Mouse (Mus musculus) liver, postnatal 0 days (tissue): ENCODE data around the gene Riox1. TPM values are rescaled to one million over a fixed set of nuclear protein-coding genes. Genes with fewer than 3 reads are reported as not detected.
"Not testable (repeated sequence)": the region's sequence is repeated elsewhere in the genome, so short reads cannot be mapped to it uniquely, and the experiment has no call there.

ENCODE experiments used
- ATAC-seq: fragments of 200-750 bp; cut with Nextera tagmentation; 2 replicates; pipeline ENCODE4 v1.8.0; 2017; ENCODE audit warnings: mild to moderate bottlenecking, moderate library complexity
- DNase-seq: peaks from one replicate; pipeline ENCODE4 v3.0.0-alpha.2; 2016
- H3K27ac ChIP-seq: fragments of 300-500 bp; sonication (generic); 2 replicates; pipeline ENCODE4 v1.5.1; 2014; ENCODE audit warnings: antibody characterized with exemption, moderate library complexity, mild to moderate bottlenecking, low read depth
- H3K27me3 ChIP-seq: fragments of 300-500 bp; sonication (generic); 2 replicates; pipeline ENCODE4 v1.6.1; 2014; ENCODE audit warnings: low read length, control low read depth, mixed read lengths; ENCODE audit not compliant: insufficient read depth
- H3K36me3 ChIP-seq: fragments of 300-500 bp; sonication (generic); replicated peaks from 2 replicates; pipeline ENCODE4 v1.6.1; 2014; ENCODE audit warnings: mild to moderate bottlenecking, control low read depth, low read length, moderate library complexity, mixed read lengths; ENCODE audit not compliant: insufficient read depth
- H3K4me1 ChIP-seq: fragments of 300-500 bp; sonication (generic); 2 replicates; pipeline ENCODE4 v1.6.1; 2014; ENCODE audit warnings: antibody characterized with exemption, mild to moderate bottlenecking, control low read depth; ENCODE audit not compliant: insufficient read depth
- H3K4me2 ChIP-seq: fragments of 300-500 bp; sonication (generic); 2 replicates; pipeline ENCODE4 v1.6.1; 2014; ENCODE audit warnings: low read depth, mild to moderate bottlenecking, low read length, moderate library complexity, mixed read lengths
- H3K4me3 ChIP-seq: fragments of 300-500 bp; sonication (generic); 2 replicates; pipeline ENCODE4 v1.5.1; 2014; ENCODE audit warnings: low read depth, low read length
- H3K9ac ChIP-seq: fragments of 300-500 bp; sonication (generic); replicated peaks from 2 replicates; pipeline ENCODE4 v1.6.1; 2014; ENCODE audit warnings: mild to moderate bottlenecking, moderate library complexity
- H3K9me3 ChIP-seq: fragments of 300-500 bp; sonication (generic); 2 replicates; pipeline ENCODE4 v1.6.1; 2016; ENCODE audit warnings: mild to moderate bottlenecking, control low read depth, low read length, mixed read lengths
- CTCF ChIP-seq: sonication (generic); IDR thresholded peaks from 2 replicates; pipeline ENCODE4 v1.5.1; 2016; ENCODE audit warnings: antibody characterized with exemption, low read depth
- EP300 ChIP-seq: IDR thresholded peaks from 2 replicates; pipeline ENCODE4 v1.6.1; 2016; ENCODE audit warnings: antibody characterized with exemption, low read depth, mild to moderate bottlenecking
- WGBS: fragments of 180-500 bp; shearing (Covaris S2); extraction: QIAGEN DNeasy Blood & Tissue Kit; methylation state at CpG from one replicate; pipeline ENCODE4 v1.1.7; 2014; ENCODE audit not compliant: insufficient replicate concordance; 5-methylcytosine and 5-hydroxymethylcytosine counted together
- polyA plus RNA-seq: library from polyadenylated mRNA; unstranded; fragments of >200 nt; fragmentation: Nextera tagmentation; extraction: Ambion mirVana; gene quantifications from 2 replicates; pipeline ENCODE4 v1.2.1, GENCODE M21; 2015

Riox1 gene
- polyA plus RNA-seq, 1 experiment from 2014 or later: 6.2 TPM

GRCm38 (mm10) chr12:83926061-83926460 lies 24.3 kb upstream of the Riox1 start:
- Histone ChIP-seq H3K27ac (no peak overlapping the region), H3K36me3 (no peaks in the 10 kb centered on the region), H3K27me3 (no peaks in the 10 kb centered on the region), H3K9ac (no peak overlapping the region), H3K9me3 (no peaks in the 10 kb centered on the region), H3K4me1 (peaks cover 37% of the 10 kb centered on the region), H3K4me2 (no peak overlapping the region), H3K4me3 (no peak overlapping the region)
- DNase-seq (no peak), ATAC-seq (no peak)
- 73% methylated on average over 2 of the region's 2 CpGs for WGBS
- TF ChIP-seq CTCF (no peak), EP300 (no peak)

- no peak for DNase-seq
- TF ChIP-seq CTCF (no peak), EP300 (no peak)
- H3K27ac ChIP-seq: peak overlapping the region; percentile 29; the same call in 1 of the 2 replicates
- no peaks in the 10 kb centered on the region for H3K27me3 ChIP-seq
- H3K4me3 ChIP-seq: no peak overlapping the region
- peaks cover 37% of the 10 kb centered on the region for H3K4me1 ChIP-seq
- 34% methylated on average over 4 of the region's 4 CpGs for WGBS
- H3K36me3 ChIP-seq: no peaks in the 10 kb centered on the region
- peak overlapping the region; percentile 2; the same call in 1 of the 2 replicates for H3K4me2 ChIP-seq
- H3K9me3 ChIP-seq: no peaks in the 10 kb centered on the region
- H3K9ac ChIP-seq: no peak overlapping the region
- ATAC-seq: no peak
Observed at GRCm38 (mm10) chr12:83927747-83928146, 22.7 kb upstream of the Riox1 start.

GRCm38 (mm10) chr12:83929186-83929804 lies 21.1 kb upstream of the Riox1 start:
- Histone ChIP-seq H3K4me2 (0 out of 2 replicates have a peak overlapping the region, but pooled peaks have one; percentile 13), H3K36me3 (no peaks in the 10 kb centered on the region), H3K4me1 (peaks cover 28% of the 10 kb centered on the region), H3K27ac (peak overlapping the region; percentile 55), H3K27me3 (no peaks in the 10 kb centered on the region), H3K9ac (0 out of 2 replicates have a peak overlapping the region, but pooled peaks have one; percentile 6), H3K4me3 (no peak overlapping the region), H3K9me3 (no peaks in the 10 kb centered on the region)
- WGBS: 15% methylated on average over 2 of the region's 2 CpGs
- TF ChIP-seq CTCF (no peak), EP300 (peak; percentile 48; the same call in 1 of the 2 replicates)
- DNase-seq (no peak), ATAC-seq (no peak)

GRCm38 (mm10) chr12:83937600-83937999 lies 12.8 kb upstream of the Riox1 start:
- H3K36me3 ChIP-seq: no peaks in the 10 kb centered on the region
- no peak for TF ChIP-seq EP300
- TF ChIP-seq CTCF: peak; percentile 45
- H3K4me2 ChIP-seq: no peak overlapping the region
- DNase-seq (no peak), ATAC-seq (no peak)
- H3K27ac ChIP-seq: no peak overlapping the region
- no peaks in the 10 kb centered on the region for H3K27me3 ChIP-seq
- 67% methylated on average over 10 of the region's 10 CpGs for WGBS
- H3K9ac ChIP-seq: no peak overlapping the region
- no peak overlapping the region for H3K4me3 ChIP-seq
- H3K9me3 ChIP-seq: no peaks in the 10 kb centered on the region
- H3K4me1 ChIP-seq: peaks cover 12% of the 10 kb centered on the region

GRCm38 (mm10) chr12:83938592-83938991 lies 11.8 kb upstream of the Riox1 start:
- not testable (repeated sequence) for H3K4me2 ChIP-seq, DNase-seq, H3K27me3 ChIP-seq, ATAC-seq, H3K36me3 ChIP-seq, H3K9ac ChIP-seq, H3K9me3 ChIP-seq, H3K4me3 ChIP-seq, H3K27ac ChIP-seq
- H3K4me1 ChIP-seq: peaks cover 12% of the 10 kb centered on the region
- WGBS: 50% methylated on average over 1 of the region's 1 CpGs

GRCm38 (mm10) chr12:83939332-83939731 lies 11.1 kb upstream of the Riox1 start:
- Histone ChIP-seq H3K4me3 (no peak overlapping the region), H3K9me3 (no peaks in the 10 kb centered on the region), H3K27ac (peak overlapping the region; percentile 34; the same call in 1 of the 2 replicates), H3K4me2 (no peak overlapping the region), H3K36me3 (no peaks in the 10 kb centered on the region), H3K27me3 (no peaks in the 10 kb centered on the region), H3K4me1 (peaks cover 12% of the 10 kb centered on the region), H3K9ac (no peak overlapping the region)
- WGBS: 70% methylated on average over 2 of the region's 2 CpGs
- DNase-seq (no peak), ATAC-seq (no peak)
- no peak for TF ChIP-seq EP300
- TF ChIP-seq CTCF: no peak
